Mouse (Mus musculus) bone marrow macrophage, adult 2 months (primary cell): ENCODE data around the gene Smarcc2.

Source experiments
- CTCF ChIP-seq: IDR thresholded peaks from 2 replicates; pipeline ENCODE4 v1.5.1; 2012; ENCODE audit warnings: low read depth, mild to moderate bottlenecking, low read length, moderate library complexity
- POLR2A ChIP-seq: IDR thresholded peaks from 2 replicates; pipeline ENCODE4 v1.6.1; 2012; ENCODE audit warnings: mild to moderate bottlenecking, low read depth, low read length, borderline replicate concordance

DNA sequence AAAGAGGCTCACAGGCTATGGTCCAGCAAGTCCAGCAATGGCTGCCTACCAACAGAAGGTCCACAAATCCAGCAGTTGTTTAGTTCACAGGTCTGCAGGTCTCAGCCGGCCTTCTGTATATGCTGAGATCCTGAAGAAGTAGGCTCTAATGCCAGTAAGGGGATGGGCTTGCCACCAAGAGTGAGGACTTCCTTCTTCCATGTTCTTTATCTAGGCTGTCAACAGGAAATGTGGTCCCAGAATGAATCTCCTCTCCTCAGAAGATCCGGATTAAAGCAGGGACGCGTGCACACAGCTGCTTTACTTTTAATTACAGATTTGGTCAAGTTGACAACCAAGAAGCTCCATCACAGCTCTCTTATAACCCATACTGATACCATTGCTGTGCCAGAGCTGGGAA lies 13.6 kb upstream of the Smarcc2 start:
- TF ChIP-seq CTCF (no peak), POLR2A (no peak)
